Mouse (Mus musculus): ENCODE results near the gene Amz2. TPM values are rescaled to one million over a fixed set of nuclear protein-coding genes. Genes with fewer than 3 reads are reported as not detected.
A peak's percentile ranks its signal among the peaks of the same experiment; 100 is the strongest.

Amz2 gene
- polyA plus RNA-seq (2012; rRNA removed) (88.0 and 88.2 TPM in 2 replicates), polyA plus RNA-seq (2014; fragmentation: Nextera tagmentation; extraction: Ambion mirVana) (43.6 and 50.8 TPM in 2 replicates)

DNA sequence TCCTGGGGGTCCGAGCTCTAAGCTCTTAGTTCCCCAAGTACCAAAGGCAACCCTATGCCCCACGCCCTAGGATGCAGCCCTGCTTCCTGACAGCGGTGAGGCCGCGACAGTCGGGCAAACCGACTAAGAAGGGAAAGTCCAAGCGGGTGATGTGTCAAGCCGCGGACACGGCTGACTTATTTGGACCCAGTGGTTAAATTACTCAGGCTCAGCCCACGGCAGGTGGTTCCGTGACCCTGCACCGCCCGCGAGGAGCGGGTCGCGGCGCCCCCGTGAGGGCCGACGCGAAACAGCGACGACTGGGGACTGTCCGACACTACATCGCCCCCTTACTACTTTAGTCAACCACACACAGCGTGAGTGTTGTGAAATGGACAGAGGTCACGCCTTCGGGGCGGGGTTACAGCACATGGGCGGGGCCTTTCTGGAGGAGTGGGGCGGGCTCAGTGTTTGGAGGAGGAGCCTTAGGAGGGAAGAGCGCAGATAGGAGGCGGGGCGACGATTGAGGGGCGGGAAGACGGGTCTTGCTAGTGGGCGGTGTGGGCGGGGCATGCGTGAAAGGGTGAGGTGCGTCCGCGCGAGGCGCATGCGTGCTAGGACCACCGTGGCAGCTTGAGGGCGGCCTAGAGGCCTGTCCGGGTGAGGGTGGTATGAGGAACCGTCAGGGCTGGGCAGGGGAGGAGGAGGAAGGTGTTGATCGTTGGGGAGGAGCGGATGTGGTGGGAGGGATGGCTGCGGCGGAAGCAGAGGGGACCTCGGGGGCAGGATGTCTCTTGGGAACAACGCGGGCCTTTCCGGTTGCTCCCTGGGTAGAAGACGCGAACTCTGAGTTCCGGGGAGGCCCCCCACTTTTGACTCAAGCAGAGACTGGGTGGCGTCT is at the start of gene Amz2:
Gene Amz2, plus strand, starts transcription at position 555 of the 880 bp plus-strand sequence.
- Histone ChIP-seq H3K9ac (ENCODE audit: low read depth, low read length, severe bottlenecking) (peak within 1 kb of the TSS; percentile 66), H3K9me3 (ENCODE audit: control insufficient read depth, low read length) (no peaks in the 10 kb centered on the region), H3K27ac (replicated peaks; ENCODE audit: low read depth, low read length) (peak within 1 kb of the TSS; percentile 75), H3K27me3 (ENCODE audit: control insufficient read depth, insufficient read depth, low read length) (no peaks in the 10 kb centered on the region), H3K4me3 (replicated peaks; ENCODE audit: low read length) (peak within 1 kb of the TSS; percentile 59), H3K36me3 (ENCODE audit: control insufficient read depth, insufficient read depth, low read length) (peaks cover 25% of the 10 kb centered on the region), H3K4me2 (replicated peaks; ENCODE audit: low read depth, low read length, severe bottlenecking) (peak within 1 kb of the TSS; percentile 61), H3K4me1 (ENCODE audit: control insufficient read depth, insufficient read depth, low read length) (peaks cover 7% of the 10 kb centered on the region)
- TF ChIP-seq POLR2A (IDR thresholded peaks at IDR 0.05; ENCODE audit: borderline replicate concordance, extremely low read depth, insufficient read depth, insufficient read length), result peak; percentile 92; the same call in 1 of the 2 replicates
- ATAC-seq (ENCODE audit: low FRiP score, low read depth) (peak; percentile 95), DNase-seq (ENCODE audit: low spot score) (peak; percentile 98)
- WGBS, result 1% methylated on average over 61 of the region's 65 CpGs

DNA sequence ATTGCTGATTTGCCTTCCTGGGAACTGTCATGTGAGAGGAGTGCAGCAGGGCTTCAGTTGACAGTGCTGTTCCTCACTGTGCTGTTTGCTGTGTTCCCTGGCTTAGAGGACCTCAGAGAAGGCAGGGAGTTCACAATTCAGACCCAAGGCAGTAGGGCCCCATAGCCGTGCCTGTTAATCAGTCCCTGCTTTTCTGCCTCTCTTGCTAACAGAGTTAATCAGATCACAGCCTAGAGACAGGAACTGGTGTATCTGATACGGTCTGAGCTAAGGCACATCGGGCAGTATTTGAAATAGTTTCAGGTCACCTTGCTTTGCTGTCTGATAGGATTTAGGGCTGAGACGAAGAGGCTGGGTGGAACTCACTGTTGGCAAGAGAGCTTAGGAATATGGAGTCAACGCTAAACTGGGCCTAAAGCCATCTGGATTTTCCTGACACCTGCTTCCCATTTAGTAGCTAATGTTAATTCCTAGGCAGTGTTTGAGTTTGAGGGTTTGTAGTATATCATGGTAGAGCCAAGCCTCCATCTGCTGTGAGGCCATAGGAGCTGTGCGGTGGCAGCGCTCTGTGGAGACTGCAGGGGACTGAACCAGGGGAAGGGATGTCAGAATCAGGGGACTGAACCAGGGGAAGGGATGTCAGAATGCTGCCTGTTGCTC is 49.1 kb upstream of the Amz2 start:
- DNase-seq (ENCODE audit: low spot score) (peak; percentile 83), ATAC-seq (ENCODE audit: low FRiP score, low read depth) (0 out of 2 replicates have a peak, but pooled peaks have one; percentile 34)
- Histone ChIP-seq H3K4me3 (replicated peaks; ENCODE audit: low read length) (no peak overlapping the region), H3K27me3 (ENCODE audit: control insufficient read depth, insufficient read depth, low read length) (no peaks in the 10 kb centered on the region), H3K9me3 (ENCODE audit: control insufficient read depth, low read length) (no peaks in the 10 kb centered on the region), H3K36me3 (ENCODE audit: control insufficient read depth, insufficient read depth, low read length) (peaks cover 8% of the 10 kb centered on the region), H3K4me1 (ENCODE audit: control insufficient read depth, insufficient read depth, low read length) (peaks cover 27% of the 10 kb centered on the region), H3K4me2 (replicated peaks; ENCODE audit: low read depth, low read length, severe bottlenecking) (no peak overlapping the region), H3K27ac (replicated peaks; ENCODE audit: low read depth, low read length) (0 out of 2 replicates have a peak overlapping the region, but pooled peaks have one; percentile 4), H3K9ac (ENCODE audit: low read depth, low read length, severe bottlenecking) (no peak overlapping the region)
- TF ChIP-seq POLR2A (IDR thresholded peaks at IDR 0.05; ENCODE audit: borderline replicate concordance, extremely low read depth, insufficient read depth, insufficient read length), result no peak
- WGBS, result 21% methylated on average over 7 of the region's 7 CpGs

DNA sequence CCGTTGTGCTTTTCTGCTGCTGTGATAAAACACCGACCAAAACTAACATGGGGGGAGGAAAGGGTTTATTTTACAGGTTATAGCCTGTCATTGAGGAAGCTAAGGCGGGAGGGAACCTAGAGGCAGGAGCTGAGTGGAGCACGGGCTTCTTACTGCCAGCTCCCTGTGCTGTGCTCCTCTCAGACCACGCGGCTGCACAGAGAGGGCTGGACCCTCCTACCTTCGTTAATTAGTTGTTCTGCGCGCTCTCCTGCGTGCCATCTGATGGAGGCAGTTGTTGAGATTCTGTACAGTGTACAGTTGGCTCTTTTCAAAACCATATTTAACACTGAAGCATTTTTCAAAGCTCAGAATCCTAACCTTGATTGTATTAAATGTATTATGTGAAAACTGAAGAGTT is 48.3 kb upstream of the Amz2 start:
- TF ChIP-seq POLR2A (IDR thresholded peaks at IDR 0.05; ENCODE audit: borderline replicate concordance, extremely low read depth, insufficient read depth, insufficient read length), result no peak
- 33% methylated on average over 10 of the region's 10 CpGs for WGBS
- DNase-seq (ENCODE audit: low spot score), result no peak
- Histone ChIP-seq H3K36me3 (ENCODE audit: control insufficient read depth, insufficient read depth, low read length) (peaks cover 8% of the 10 kb centered on the region), H3K4me2 (replicated peaks; ENCODE audit: low read depth, low read length, severe bottlenecking) (no peak overlapping the region), H3K9ac (ENCODE audit: low read depth, low read length, severe bottlenecking) (no peak overlapping the region), H3K4me1 (ENCODE audit: control insufficient read depth, insufficient read depth, low read length) (peaks cover 27% of the 10 kb centered on the region), H3K27ac (replicated peaks; ENCODE audit: low read depth, low read length) (no peak overlapping the region), H3K4me3 (replicated peaks; ENCODE audit: low read length) (no peak overlapping the region), H3K9me3 (ENCODE audit: control insufficient read depth, low read length) (no peaks in the 10 kb centered on the region), H3K27me3 (ENCODE audit: control insufficient read depth, insufficient read depth, low read length) (no peaks in the 10 kb centered on the region)
- ATAC-seq (ENCODE audit: low FRiP score, low read depth), result no peak

DNA sequence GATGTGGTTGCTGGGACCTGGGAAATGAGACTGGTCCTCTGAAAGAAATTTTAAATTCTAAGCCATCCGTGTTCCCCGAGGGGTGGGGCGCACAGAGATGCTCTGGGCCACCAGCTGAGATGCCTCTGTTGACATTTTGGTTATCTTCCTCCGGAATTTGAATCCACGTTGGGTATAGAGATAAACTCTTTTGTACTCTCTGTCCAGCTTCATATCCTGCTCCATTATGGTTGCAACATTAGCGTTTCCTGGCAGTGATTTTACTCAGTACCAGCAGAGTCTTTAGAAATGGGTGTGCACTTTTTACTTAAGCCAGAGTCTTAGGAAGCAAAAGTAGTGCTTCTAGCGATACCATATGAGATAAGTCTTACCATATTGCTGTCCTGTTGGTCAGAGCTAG is 47.7 kb upstream of the Amz2 start:
- no peaks in the 10 kb centered on the region for H3K9me3 ChIP-seq (ENCODE audit: control insufficient read depth, low read length)
- no peak overlapping the region for H3K4me3 ChIP-seq (replicated peaks; ENCODE audit: low read length)
- TF ChIP-seq POLR2A (IDR thresholded peaks at IDR 0.05; ENCODE audit: borderline replicate concordance, extremely low read depth, insufficient read depth, insufficient read length), result no peak
- ATAC-seq (ENCODE audit: low FRiP score, low read depth), result no peak
- DNase-seq (ENCODE audit: low spot score), result no peak
- no peaks in the 10 kb centered on the region for H3K27me3 ChIP-seq (ENCODE audit: control insufficient read depth, insufficient read depth, low read length)
- peaks cover 5% of the 10 kb centered on the region for H3K36me3 ChIP-seq (ENCODE audit: control insufficient read depth, insufficient read depth, low read length)
- H3K4me2 ChIP-seq (replicated peaks; ENCODE audit: low read depth, low read length, severe bottlenecking), result no peak overlapping the region
- H3K9ac ChIP-seq (ENCODE audit: low read depth, low read length, severe bottlenecking), result no peak overlapping the region
- peaks cover 27% of the 10 kb centered on the region for H3K4me1 ChIP-seq (ENCODE audit: control insufficient read depth, insufficient read depth, low read length)
- WGBS, result 76% methylated on average over 7 of the region's 7 CpGs
- H3K27ac ChIP-seq (replicated peaks; ENCODE audit: low read depth, low read length), result no peak overlapping the region

DNA sequence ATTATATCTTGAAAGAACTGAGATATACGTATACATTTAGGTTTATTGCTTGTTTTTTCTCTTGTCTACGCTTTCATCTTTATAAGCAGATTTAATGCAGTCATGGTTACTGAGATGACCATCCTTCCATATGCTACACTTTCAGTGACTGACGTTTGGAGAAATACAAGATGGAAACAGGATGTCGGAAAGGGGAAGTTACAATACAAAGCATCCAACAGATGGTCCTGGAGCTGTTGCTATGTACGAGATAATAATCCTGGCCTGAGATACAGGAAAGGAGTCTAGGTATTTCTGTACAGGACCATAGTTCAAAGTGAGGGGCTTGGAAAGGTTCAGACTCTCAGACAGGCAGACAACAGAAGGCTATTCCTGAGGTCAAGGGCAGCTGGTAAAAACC is 45.1 kb upstream of the Amz2 start:
- Histone ChIP-seq H3K4me1 (ENCODE audit: control insufficient read depth, insufficient read depth, low read length) (peaks cover 23% of the 10 kb centered on the region), H3K27ac (replicated peaks; ENCODE audit: low read depth, low read length) (no peak overlapping the region), H3K4me2 (replicated peaks; ENCODE audit: low read depth, low read length, severe bottlenecking) (no peak overlapping the region), H3K9ac (ENCODE audit: low read depth, low read length, severe bottlenecking) (no peak overlapping the region), H3K4me3 (replicated peaks; ENCODE audit: low read length) (no peak overlapping the region), H3K36me3 (ENCODE audit: control insufficient read depth, insufficient read depth, low read length) (no peaks in the 10 kb centered on the region), H3K27me3 (ENCODE audit: control insufficient read depth, insufficient read depth, low read length) (no peaks in the 10 kb centered on the region), H3K9me3 (ENCODE audit: control insufficient read depth, low read length) (no peaks in the 10 kb centered on the region)
- TF ChIP-seq POLR2A (IDR thresholded peaks at IDR 0.05; ENCODE audit: borderline replicate concordance, extremely low read depth, insufficient read depth, insufficient read length), result no peak
- DNase-seq (ENCODE audit: low spot score), result no peak
- no peak for ATAC-seq (ENCODE audit: low FRiP score, low read depth)
- WGBS, result 79% methylated on average over 5 of the region's 5 CpGs

Measured in limb, embryonic 14.5 days (tissue).